Mouse (Mus musculus): ENCODE data around the gene Prune1.

- TF ChIP-seq MXI1 (IDR thresholded peaks at IDR 0.05; ENCODE audit: low read depth, low read length), result no peak
- TF ChIP-seq CTCF (conservative IDR thresholded peaks at IDR 0.05 in 1 of 2, IDR thresholded peaks at IDR 0.05 in 1 of 2; ENCODE audit: low read depth in 2 of 2, low read length in 2 of 2), result no peak
- TF ChIP-seq EP300 (IDR thresholded peaks at IDR 0.05; ENCODE audit: low read length), result no peak
- TF ChIP-seq MYC (IDR thresholded peaks at IDR 0.05; ENCODE audit: low read depth, low read length), result no peak
- TF ChIP-seq HCFC1 (IDR thresholded peaks at IDR 0.05; ENCODE audit: low read depth, low read length), result no peak
- TF ChIP-seq TCF12 (IDR thresholded peaks at IDR 0.05; ENCODE audit: low read depth, low read length), result no peak
- no peak for TF ChIP-seq POLR2A (IDR thresholded peaks at IDR 0.05; ENCODE audit: low read depth, low read length)
- TF ChIP-seq USF1 (IDR thresholded peaks at IDR 0.05; ENCODE audit: low read depth, low read length), result no peak
- TF ChIP-seq NRF1 (IDR thresholded peaks at IDR 0.05; ENCODE audit: low read depth, low read length), result no peak
- TF ChIP-seq MAZ (IDR thresholded peaks at IDR 0.05; ENCODE audit: low read depth, low read length), result no peak
- TF ChIP-seq ZC3H11A (IDR thresholded peaks at IDR 0.05; ENCODE audit: low read depth, low read length), result no peak
- no peak for TF ChIP-seq E2F4 (IDR thresholded peaks at IDR 0.05; ENCODE audit: insufficient replicate concordance, low read depth, low read length)
- TF ChIP-seq MAX (IDR thresholded peaks at IDR 0.05; ENCODE audit: low read length), result no peak
These were observed 8.4 kb downstream of the Prune1 start for GRCm38 (mm10) chr3:95273471-95273870.
